11 mouse cellular contexts compared by ENCODE assay signal in genomic region chr11:109124284-109124683, GRCm38 (mm10). TPM values are rescaled to one million over a fixed set of nuclear protein-coding genes. Genes with fewer than 3 reads are reported as not detected.
DNase-seq lines count a peak whose midpoint lies in the region; ATAC-seq lines count a peak whose summit lies in the region.
"Had no signal": no experiment of that assay in that cellular context is flagged by ENCODE, and none has a peak within 500 bp of the region (broad histone marks: within the 10 kb centered on the region; RNA-seq: fewer than 3 reads in every experiment).

No protein-coding gene starts in this region.

- no peaks in the 10 kb centered on the region for H3K36me3 ChIP-seq in hindbrain, embryonic 11.5 days (ENCODE audit: control insufficient read depth, insufficient read depth, low read length)
- H3K36me3 ChIP-seq in hindbrain, embryonic 14.5 days (replicated peaks; ENCODE audit: control insufficient read depth, insufficient read depth), result no peaks in the 10 kb centered on the region

- H3K4me2 ChIP-seq in hindbrain, embryonic 11.5 days (replicated peaks; ENCODE audit: low read depth, low read length), result no peak overlapping the region
- no peak overlapping the region for H3K4me2 ChIP-seq in hindbrain, embryonic 14.5 days (replicated peaks)

- no peak overlapping the region for H3K4me3 ChIP-seq in hindbrain, embryonic 11.5 days (ENCODE audit: low read depth, low read length)
- no peak overlapping the region for H3K4me3 ChIP-seq in hindbrain, embryonic 14.5 days (replicated peaks; ENCODE audit: low read length)
- H3K4me3 ChIP-seq: erythroblast, embryonic 14.5 days had no signal

- no peaks in the 10 kb centered on the region for H3K9me3 ChIP-seq in hindbrain, embryonic 11.5 days (ENCODE audit: control insufficient read depth, low read length)
- 0 out of 2 replicates have a peak, but pooled peaks cover 3% of the 10 kb centered on the region for H3K9me3 ChIP-seq in hindbrain, embryonic 14.5 days (ENCODE audit: control insufficient read depth, low read length)

- no peak overlapping the region for H3K9ac ChIP-seq in hindbrain, embryonic 11.5 days (ENCODE audit: low read depth, low read length)
- H3K9ac ChIP-seq in hindbrain, embryonic 14.5 days, result no peak overlapping the region

- H3K27ac ChIP-seq in hindbrain, embryonic 11.5 days (ENCODE audit: low read depth, low read length), result no peak overlapping the region
- H3K27ac ChIP-seq in hindbrain, embryonic 14.5 days, result no peak overlapping the region

- 58% methylated on average over 3 of the region's 3 CpGs for WGBS in hindbrain, embryonic 11.5 days
- 43% methylated on average over 3 of the region's 3 CpGs for WGBS in hindbrain, embryonic 14.5 days

- peak; percentile 43 for DNase-seq in hindbrain, embryonic 11.5 days (ENCODE audit: low spot score)
- DNase-seq in hindbrain, embryonic 14.5 days (ENCODE audit: low spot score), result no peak
- peak; percentile 23 for DNase-seq in lung, postnatal 10 days
- DNase-seq in lung, postnatal 36 days, result no peak
- DNase-seq in R1 (ENCODE audit: low read depth, low spot score), result peak; percentile 54
- peak; percentile 42 for DNase-seq in mesoderm, embryonic 11.5 days (ENCODE audit: low read depth, low spot score)
- DNase-seq in spleen, adult 18-20 months, result no peak
- no peak for DNase-seq in kidney, postnatal 36 days
- DNase-seq: gastrocnemius, postnatal 36 days; thymus, postnatal 4 days had no signal

- H3K27me3 ChIP-seq in hindbrain, embryonic 11.5 days (ENCODE audit: control insufficient read depth, insufficient read depth, low read length), result no peaks in the 10 kb centered on the region
- H3K27me3 ChIP-seq in hindbrain, embryonic 14.5 days (ENCODE audit: control insufficient read depth, insufficient read depth, low read length), result no peaks in the 10 kb centered on the region

- ATAC-seq in hindbrain, embryonic 11.5 days (ENCODE audit: low FRiP score), result no peak
- no peak for ATAC-seq in hindbrain, embryonic 14.5 days (ENCODE audit: low FRiP score)

- no peaks in the 10 kb centered on the region for H3K4me1 ChIP-seq in hindbrain, embryonic 11.5 days (replicated peaks; ENCODE audit: control insufficient read depth, insufficient read depth, low read length)
- H3K4me1 ChIP-seq in hindbrain, embryonic 14.5 days (replicated peaks; ENCODE audit: control insufficient read depth, insufficient read depth, low read length), result no peaks in the 10 kb centered on the region

RNA-seq across cellular contexts. Expression of gene E030025P04Rik, which starts 19.9 kb away (rescaled TPM):
- polyA plus RNA-seq in hindbrain, embryonic 11.5 days (2014; fragmentation: Nextera tagmentation; extraction: Ambion mirVana), result 0.15 TPM in 1 of 2 replicates, not detected in the other
- not detected in 2 replicates for polyA plus RNA-seq in hindbrain, embryonic 14.5 days (2014; fragmentation: Nextera tagmentation; extraction: Ambion mirVana)
- polyA plus RNA-seq: erythroblast, embryonic 14.5 days had no signal

Comparison
In these comparisons a context has a peak if more than half of its experiments do, and no peak if none do; other contexts are left out.
1. DNase-seq: peak in hindbrain, embryonic 11.5 days (single experiment), lung, postnatal 10 days (single experiment), R1 (single experiment) and mesoderm, embryonic 11.5 days (single experiment); none in hindbrain, embryonic 14.5 days (single experiment), lung, postnatal 36 days (single experiment), spleen, adult 18-20 months (0 of 2) and kidney, postnatal 36 days (0 of 2).